Mouse (Mus musculus): ENCODE measurements at regions not wholly inside any gene's neighbourhood (a gene's known extent, or its start where the extent isn't known, plus 50 kb on each side); places are given as distances from the start of the nearest gene placed in this dataset.

DNA sequence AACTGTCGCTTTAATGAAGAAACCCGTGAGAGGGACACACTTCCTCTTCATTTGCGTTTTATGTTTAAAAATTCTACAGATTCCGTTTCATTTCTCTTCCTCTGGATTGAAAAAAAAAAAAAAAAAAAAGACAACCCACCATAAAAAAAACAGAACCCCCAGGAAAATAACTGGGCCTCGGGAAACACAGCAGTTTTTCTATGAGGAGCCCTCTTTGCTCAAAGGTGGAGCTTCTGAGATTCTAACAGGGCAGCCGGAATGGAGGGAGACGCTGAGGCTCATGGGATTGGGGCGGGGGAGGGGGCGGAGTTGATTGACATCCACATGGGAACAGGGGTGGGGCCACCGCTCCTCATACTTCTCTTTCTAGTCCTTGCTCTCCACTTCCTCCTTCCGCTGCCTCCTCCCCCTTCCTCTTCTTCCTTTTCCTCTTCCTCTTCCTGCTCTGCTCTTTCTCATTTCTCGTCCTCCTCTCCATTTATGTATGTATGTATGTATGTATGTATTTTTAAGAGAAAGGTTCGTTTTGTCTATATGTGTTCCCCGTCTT, 174.1 kb upstream of the Mrps10 start:
- TF ChIP-seq CTCF (IDR thresholded peaks at IDR 0.05; ENCODE audit: control insufficient read depth, insufficient read depth, insufficient read length) (no peak), MYOG (IDR thresholded peaks at IDR 0.05; ENCODE audit: control insufficient read depth, extremely low read depth, insufficient read length) (no peak)
- no peak overlapping the region for H3ac ChIP-seq (ENCODE audit: control insufficient read depth, insufficient read length, low read depth)
- H3K27me3 ChIP-seq (ENCODE audit: control insufficient read depth, insufficient read depth, insufficient read length) = no peaks in the 10 kb centered on the region
- no peak overlapping the region for H3K4me3 ChIP-seq (ENCODE audit: insufficient read depth, poor library complexity, severe bottlenecking)
- H3K79me2 ChIP-seq (ENCODE audit: control insufficient read depth, insufficient read depth) = peaks cover 41% of the 10 kb centered on the region
- peaks cover 12% of the 10 kb centered on the region for H3K79me3 ChIP-seq (ENCODE audit: low read depth)
- H3K36me3 ChIP-seq (ENCODE audit: control insufficient read depth, insufficient read depth) = no peaks in the 10 kb centered on the region

DNA sequence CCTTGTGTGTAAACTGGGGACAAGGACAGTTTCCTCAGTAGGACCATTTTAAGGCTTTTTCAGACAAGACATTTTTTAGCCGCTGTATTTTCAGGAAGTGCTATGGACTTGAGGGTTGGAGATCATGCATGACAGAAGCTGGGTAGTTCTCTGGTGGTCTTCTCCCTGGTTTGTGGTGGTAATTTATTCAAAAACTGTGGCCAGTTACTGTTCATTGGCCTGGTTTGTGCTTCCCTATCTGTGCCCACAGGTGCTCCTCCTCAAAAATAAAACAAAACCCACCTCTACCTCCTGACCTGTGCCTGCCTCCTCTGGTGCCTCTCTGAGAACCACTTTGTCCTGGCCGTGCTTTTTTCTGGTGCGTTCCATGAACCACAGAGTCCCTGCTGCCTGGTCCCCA, 177.3 kb upstream of the Mrps10 start:
- Histone ChIP-seq H3K4me3 (ENCODE audit: insufficient read depth, poor library complexity, severe bottlenecking) (no peak overlapping the region), H3K79me3 (ENCODE audit: low read depth) (peaks cover 10% of the 10 kb centered on the region), H3ac (ENCODE audit: control insufficient read depth, insufficient read length, low read depth) (no peak overlapping the region), H3K36me3 (ENCODE audit: control insufficient read depth, insufficient read depth) (no peaks in the 10 kb centered on the region), H3K79me2 (ENCODE audit: control insufficient read depth, insufficient read depth) (peaks cover 23% of the 10 kb centered on the region), H3K27me3 (ENCODE audit: control insufficient read depth, insufficient read depth, insufficient read length) (no peaks in the 10 kb centered on the region)
- TF ChIP-seq CEBPB (IDR thresholded peaks at IDR 0.05; ENCODE audit: low read depth) (no peak), MAX (IDR thresholded peaks at IDR 0.05) (no peak), FOSL1 (IDR thresholded peaks at IDR 0.05; ENCODE audit: insufficient read depth, low read length, poor library complexity, severe bottlenecking) (no peak), CTCF (IDR thresholded peaks at IDR 0.05; ENCODE audit: control insufficient read depth, insufficient read depth, insufficient read length) (no peak), USF1 (IDR thresholded peaks at IDR 0.05; ENCODE audit: low read depth) (no peak), MYOG (IDR thresholded peaks at IDR 0.05; ENCODE audit: control insufficient read depth, extremely low read depth, insufficient read length) (no peak), MYOD1 (IDR thresholded peaks at IDR 0.05; ENCODE audit: control insufficient read depth, insufficient read length, low read depth) (no peak)

DNA sequence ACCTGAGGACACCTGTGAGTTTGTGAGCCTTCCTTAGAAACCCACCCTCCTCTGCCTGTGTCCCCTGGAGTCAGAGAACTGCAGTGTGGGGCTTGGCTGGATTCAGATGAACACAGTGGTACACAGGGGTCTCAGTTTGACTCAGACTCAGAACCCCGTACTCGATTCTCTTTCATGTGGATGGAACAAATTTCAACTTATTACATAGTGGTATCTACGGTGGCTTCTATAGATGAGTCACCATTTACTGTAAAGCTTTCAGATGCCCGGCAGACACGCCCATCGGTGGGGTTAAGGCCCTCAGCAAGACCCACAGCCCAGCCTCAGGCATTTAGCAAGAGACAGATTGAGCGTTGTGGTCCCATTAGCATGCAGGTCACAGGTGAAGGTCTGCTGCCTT, 178.9 kb upstream of the Mrps10 start:
- TF ChIP-seq CTCF (IDR thresholded peaks at IDR 0.05; ENCODE audit: control insufficient read depth, insufficient read depth, insufficient read length) = no peak
- no peak for TF ChIP-seq MAX (IDR thresholded peaks at IDR 0.05)
- TF ChIP-seq MYOG (IDR thresholded peaks at IDR 0.05; ENCODE audit: control insufficient read depth, extremely low read depth, insufficient read length) = no peak
- no peak for TF ChIP-seq MYOD1 (IDR thresholded peaks at IDR 0.05; ENCODE audit: control insufficient read depth, insufficient read length, low read depth)

DNA sequence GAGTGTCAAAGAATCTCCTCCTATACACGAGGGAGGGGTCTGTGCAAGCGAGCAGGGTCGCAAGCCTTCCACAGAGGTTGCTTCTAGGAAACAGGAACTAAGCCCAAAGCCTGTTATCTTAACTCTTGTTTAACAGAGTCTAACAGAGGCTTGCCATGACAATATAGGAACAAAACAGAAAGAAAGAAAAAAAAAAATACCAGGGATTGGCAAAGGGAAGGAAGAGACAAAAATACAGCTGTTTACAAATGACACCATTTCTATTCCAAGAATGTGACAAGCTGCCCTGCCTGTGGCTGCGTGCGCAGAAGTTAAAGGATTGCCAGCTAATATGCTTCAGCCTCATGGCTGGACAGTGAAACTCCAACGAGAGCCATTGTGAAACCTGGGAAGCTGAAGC, 173.8 kb upstream of the Ubr2 start:
- Histone ChIP-seq H3K79me3 (ENCODE audit: low read depth) (no peaks in the 10 kb centered on the region), H3K4me3 (ENCODE audit: insufficient read depth, poor library complexity, severe bottlenecking) (no peak overlapping the region), H3K36me3 (ENCODE audit: control insufficient read depth, insufficient read depth) (no peaks in the 10 kb centered on the region), H3K27me3 (ENCODE audit: control insufficient read depth, insufficient read depth, insufficient read length) (no peaks in the 10 kb centered on the region), H3ac (ENCODE audit: control insufficient read depth, insufficient read length, low read depth) (no peak overlapping the region), H3K79me2 (ENCODE audit: control insufficient read depth, insufficient read depth) (peaks cover 18% of the 10 kb centered on the region)
- TF ChIP-seq MAX (IDR thresholded peaks at IDR 0.05) (no peak), CTCF (IDR thresholded peaks at IDR 0.05; ENCODE audit: control insufficient read depth, insufficient read depth, insufficient read length) (no peak), CEBPB (IDR thresholded peaks at IDR 0.05; ENCODE audit: low read depth) (no peak), FOSL1 (IDR thresholded peaks at IDR 0.05; ENCODE audit: insufficient read depth, low read length, poor library complexity, severe bottlenecking) (no peak), USF1 (IDR thresholded peaks at IDR 0.05; ENCODE audit: low read depth) (no peak), MYOD1 (IDR thresholded peaks at IDR 0.05; ENCODE audit: control insufficient read depth, insufficient read length, low read depth) (no peak), MYOG (IDR thresholded peaks at IDR 0.05; ENCODE audit: control insufficient read depth, extremely low read depth, insufficient read length) (no peak)

More for the DNA sequence above, 178.9 kb upstream of the Mrps10 start:
- no peak overlapping the region for H3K4me3 ChIP-seq (ENCODE audit: insufficient read depth, poor library complexity, severe bottlenecking)
- peaks cover 2% of the 10 kb centered on the region for H3K79me3 ChIP-seq (ENCODE audit: low read depth)
- H3K27me3 ChIP-seq (ENCODE audit: control insufficient read depth, insufficient read depth, insufficient read length) = no peaks in the 10 kb centered on the region
- H3K79me2 ChIP-seq (ENCODE audit: control insufficient read depth, insufficient read depth) = peaks cover 19% of the 10 kb centered on the region
- H3ac ChIP-seq (ENCODE audit: control insufficient read depth, insufficient read length, low read depth) = no peak overlapping the region
- H3K36me3 ChIP-seq (ENCODE audit: control insufficient read depth, insufficient read depth) = no peaks in the 10 kb centered on the region

DNA sequence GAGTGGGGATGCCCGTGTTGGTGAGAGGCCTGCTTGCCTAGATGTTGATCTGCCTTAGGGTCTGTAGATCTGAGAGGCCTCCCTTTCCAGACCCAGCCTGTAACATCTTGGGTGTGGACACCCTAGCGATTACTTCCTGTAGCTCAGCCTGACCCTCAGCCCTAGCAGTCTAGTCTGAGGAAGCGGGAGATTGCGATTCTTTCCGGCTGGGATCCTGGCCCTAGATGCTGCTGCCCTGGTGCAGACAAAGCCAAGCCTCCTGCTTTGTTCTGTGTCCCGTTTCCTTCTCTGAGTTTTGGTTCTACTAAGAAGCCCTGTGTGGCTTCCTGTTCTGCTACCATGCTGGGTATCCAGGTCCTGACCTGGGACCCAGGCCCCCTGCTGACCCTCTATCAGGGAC, 171.8 kb upstream of the Ubr2 start:
- TF ChIP-seq MAX (IDR thresholded peaks at IDR 0.05) = no peak
- TF ChIP-seq MYOG (IDR thresholded peaks at IDR 0.05; ENCODE audit: control insufficient read depth, extremely low read depth, insufficient read length) = no peak
- TF ChIP-seq CTCF (IDR thresholded peaks at IDR 0.05; ENCODE audit: control insufficient read depth, insufficient read depth, insufficient read length) = no peak
- no peak for TF ChIP-seq CEBPB (IDR thresholded peaks at IDR 0.05; ENCODE audit: low read depth)
- TF ChIP-seq MYOD1 (IDR thresholded peaks at IDR 0.05; ENCODE audit: control insufficient read depth, insufficient read length, low read depth) = no peak
- no peak for TF ChIP-seq FOSL1 (IDR thresholded peaks at IDR 0.05; ENCODE audit: insufficient read depth, low read length, poor library complexity, severe bottlenecking)
- TF ChIP-seq USF1 (IDR thresholded peaks at IDR 0.05; ENCODE audit: low read depth) = no peak
- Histone ChIP-seq H3K27me3 (ENCODE audit: control insufficient read depth, insufficient read depth, insufficient read length) (no peaks in the 10 kb centered on the region), H3ac (ENCODE audit: control insufficient read depth, insufficient read length, low read depth) (no peak overlapping the region), H3K79me3 (ENCODE audit: low read depth) (peaks cover 6% of the 10 kb centered on the region), H3K4me3 (ENCODE audit: insufficient read depth, poor library complexity, severe bottlenecking) (no peak overlapping the region), H3K36me3 (ENCODE audit: control insufficient read depth, insufficient read depth) (peaks cover 6% of the 10 kb centered on the region), H3K79me2 (ENCODE audit: control insufficient read depth, insufficient read depth) (peaks cover 27% of the 10 kb centered on the region)

DNA sequence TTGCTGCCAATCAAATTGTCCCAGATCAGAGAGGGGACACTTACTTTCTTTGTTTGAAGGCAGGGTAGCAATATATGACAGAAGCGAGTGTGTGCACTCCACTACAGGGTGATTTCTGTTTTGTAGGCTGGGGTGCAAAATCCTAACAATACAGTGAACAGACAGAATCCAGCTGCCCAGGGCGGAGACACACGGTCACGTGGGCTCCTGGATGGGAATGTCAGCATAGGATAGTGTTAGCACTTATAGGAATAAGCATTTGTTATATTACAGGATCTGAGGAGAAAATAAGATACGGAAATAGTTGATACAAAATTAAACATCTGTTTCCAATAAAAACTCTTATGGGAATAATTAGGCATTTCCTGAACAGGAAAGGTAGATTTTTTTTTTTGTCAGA, 169.1 kb upstream of the Ubr2 start:
- H3K27me3 ChIP-seq (ENCODE audit: control insufficient read depth, insufficient read depth, insufficient read length) = no peaks in the 10 kb centered on the region
- no peak overlapping the region for H3K4me3 ChIP-seq (ENCODE audit: insufficient read depth, poor library complexity, severe bottlenecking)
- TF ChIP-seq USF1 (IDR thresholded peaks at IDR 0.05; ENCODE audit: low read depth) (peak; percentile 59), MAX (IDR thresholded peaks at IDR 0.05) (no peak)
- H3K79me3 ChIP-seq (ENCODE audit: low read depth) = peaks cover 24% of the 10 kb centered on the region
- H3K79me2 ChIP-seq (ENCODE audit: control insufficient read depth, insufficient read depth) = peaks cover 48% of the 10 kb centered on the region
- peaks cover 6% of the 10 kb centered on the region for H3K36me3 ChIP-seq (ENCODE audit: control insufficient read depth, insufficient read depth)
- H3ac ChIP-seq (ENCODE audit: control insufficient read depth, insufficient read length, low read depth) = no peak overlapping the region

All from C2C12 (cell line).